Mouse (Mus musculus) spleen, embryonic (tissue): ENCODE data around the gene Nacc2.

Experiments used
- CTCF ChIA-PET: fragments of 350-600 bp; sonication (Branson Sonifier 250); formaldehyde crosslinking; loops from one replicate; lab custom pipeline; 2022; lab: Charles Lee

The Nacc2 gene

GRCm38 (mm10) chr2:26011420-26011819 lies 111.6 kb downstream of the Nacc2 start:
- CTCF ChIA-PET, result interaction anchor here (0.7 kb wide), 1 partner anchor 68 kb away, joined by 3 read pairs; no protein-coding TSS in a partner anchor
